Comparison of ENCODE assay signal across 23 mouse cellular contexts in genomic region chr17:73452151-73452760, GRCm38 (mm10). TPM values are rescaled to one million over a fixed set of nuclear protein-coding genes. Genes with fewer than 3 reads are reported as not detected.
"Had no signal": no experiment of that assay in that cellular context is flagged by ENCODE, and none has a peak within 500 bp of the region (broad histone marks: within the 10 kb centered on the region; RNA-seq: fewer than 3 reads in every experiment).

No protein-coding gene starts in this region.

- H3K9me3 ChIP-seq: liver, embryonic 12.5 days; midbrain, embryonic 13.5 days; neural tube, embryonic 13.5 days; neural tube, embryonic 15.5 days; stomach, embryonic 15.5 days had no signal

- ATAC-seq: liver, embryonic 12.5 days; midbrain, embryonic 13.5 days had no signal

- DNase-seq: lung, adult 18-20 months; lung, embryonic 14.5 days; lung, postnatal 10 days; lung, postnatal 4 days; right cerebral cortex, adult 18-20 months; right cerebral cortex, postnatal 14 days; thymus, adult 2 months; thymus, postnatal 25 days; thymus, postnatal 4 days had no signal

- H3K4me3 ChIP-seq: liver, embryonic 12.5 days; midbrain, embryonic 13.5 days; myocyte; neural tube, embryonic 13.5 days; neural tube, embryonic 15.5 days; stomach, embryonic 15.5 days had no signal

- H3K27me3 ChIP-seq: liver, embryonic 12.5 days; midbrain, embryonic 13.5 days; neural tube, embryonic 13.5 days; neural tube, embryonic 15.5 days; stomach, embryonic 15.5 days had no signal

- H3K36me3 ChIP-seq: liver, embryonic 12.5 days; midbrain, embryonic 13.5 days; neural tube, embryonic 13.5 days; neural tube, embryonic 15.5 days; stomach, embryonic 15.5 days had no signal

- H3K4me2 ChIP-seq: liver, embryonic 12.5 days; lung, embryonic 14.5 days; midbrain, embryonic 11.5 days; midbrain, embryonic 13.5 days; neural tube, embryonic 13.5 days; neural tube, embryonic 15.5 days; stomach, embryonic 15.5 days had no signal

- H3K27ac ChIP-seq: liver, embryonic 12.5 days; liver, embryonic 14.5 days; midbrain, embryonic 13.5 days; neural tube, embryonic 13.5 days; neural tube, embryonic 15.5 days; stomach, embryonic 15.5 days; stomach, postnatal 0 days had no signal

- H3K9ac ChIP-seq: liver, embryonic 12.5 days; liver, embryonic 14.5 days; lung, embryonic 14.5 days; midbrain, embryonic 13.5 days; neural tube, embryonic 13.5 days; neural tube, embryonic 15.5 days; stomach, embryonic 15.5 days had no signal

- H3K4me1 ChIP-seq: liver, embryonic 12.5 days; midbrain, embryonic 13.5 days; neural tube, embryonic 13.5 days; neural tube, embryonic 15.5 days; stomach, embryonic 15.5 days had no signal

RNA-seq across cellular contexts. Expression of gene Capn13, which starts 51.6 kb away (rescaled TPM):
- total RNA-seq: megakaryocyte, adult 5-6 weeks; megakaryocyte-erythroid progenitor cell, adult 5-6 weeks had no signal
- polyA plus RNA-seq: liver, embryonic 12.5 days; liver, embryonic 16.5 days; lung, embryonic 14.5 days; lung, embryonic 16.5 days; midbrain, embryonic 11.5 days; myocyte; spleen, adult 2 months had no signal
